Mouse (Mus musculus) small intestine, adult 2 months (tissue): ENCODE data around the gene Adam30.

Experiments
- CTCF ChIP-seq: fragments of 200-500 bp; IDR thresholded peaks from 2 replicates; pipeline ENCODE4 v1.5.1; 2012; ENCODE audit warnings: low read depth, mild to moderate bottlenecking, control low read depth, inconsistent platforms, low read length, moderate library complexity, mixed read lengths; ENCODE audit not compliant: insufficient replicate concordance, insufficient read length; ENCODE audit errors: extremely low read depth
- POLR2A ChIP-seq: fragments of 200-500 bp; IDR thresholded peaks from 2 replicates; pipeline ENCODE4 v1.6.1; 2012; ENCODE audit warnings: low read depth, mild to moderate bottlenecking, control low read depth, inconsistent platforms, low read length, moderate library complexity

DNA sequence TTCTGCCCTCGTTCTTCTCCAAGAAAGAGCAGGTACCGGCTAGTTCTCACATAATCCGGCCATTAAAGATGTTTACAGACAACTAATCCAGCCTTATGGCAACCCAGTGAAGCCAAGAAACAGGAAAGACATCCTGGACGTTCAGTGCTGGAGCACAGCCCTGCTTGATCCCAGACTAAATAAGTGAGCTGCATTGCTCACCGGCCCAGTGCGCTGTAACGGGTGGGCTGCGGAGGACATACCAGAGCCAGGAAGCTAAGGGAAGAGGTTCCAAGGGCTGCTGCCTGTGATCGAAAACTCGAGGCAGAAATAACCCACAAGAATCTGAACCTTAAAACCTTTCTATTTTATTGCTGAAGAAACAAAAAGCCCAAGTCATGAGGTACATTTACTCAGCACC, 50.4 kb downstream of the Adam30 start:
- TF ChIP-seq CTCF = no peak
- no peak for TF ChIP-seq POLR2A
